Mouse (Mus musculus): ENCODE results near the gene Nmur1. TPM values are rescaled to one million over a fixed set of nuclear protein-coding genes. Genes with fewer than 3 reads are reported as not detected.

Gene Nmur1
- total and polyA plus RNA-seq, 2 experiments from 2014 or later = 0.31 TPM; not detected in 1

GRCm38 (mm10) chr1:86397621-86398020 lies 28.4 kb downstream of the Nmur1 start:
- H3K27ac ChIP-seq (ENCODE audit: low read depth) = no peak overlapping the region
- 78% methylated on average over 8 of the region's 8 CpGs for WGBS

GRCm38 (mm10) chr1:86395897-86396296 lies 30.1 kb downstream of the Nmur1 start:
- no peak overlapping the region for H3K27ac ChIP-seq (ENCODE audit: low read depth)
- DNase-seq (ENCODE audit: low spot score) (no peak), ATAC-seq (ENCODE audit: insufficient read depth, low read depth) (no peak)
- no peaks in the 10 kb centered on the region for H3K27me3 ChIP-seq (ENCODE audit: control insufficient read depth, insufficient read depth, low read length)
- no peaks in the 10 kb centered on the region for H3K36me3 ChIP-seq (replicated peaks; ENCODE audit: control insufficient read depth, insufficient read depth, low read length)
- no peaks in the 10 kb centered on the region for H3K9me3 ChIP-seq (replicated peaks; ENCODE audit: control insufficient read depth, low read length)
- H3K4me2 ChIP-seq (ENCODE audit: low read depth, low read length) = no peak overlapping the region
- no peaks in the 10 kb centered on the region; the same call in 1 of the 2 replicates for H3K4me1 ChIP-seq (ENCODE audit: control insufficient read depth, insufficient read depth)
- H3K4me3 ChIP-seq (ENCODE audit: low read depth, low read length) = no peak overlapping the region
- TF ChIP-seq EP300 (IDR thresholded peaks at IDR 0.05; ENCODE audit: low read depth) (no peak), CTCF (IDR thresholded peaks at IDR 0.05; ENCODE audit: low read depth) (no peak)
- no peak overlapping the region for H3K9ac ChIP-seq (replicated peaks; ENCODE audit: low read depth, low read length)
- 73% methylated on average over 7 of the region's 7 CpGs for WGBS

More at GRCm38 (mm10) chr1:86397621-86398020, 28.4 kb downstream of the Nmur1 start:
- Histone ChIP-seq H3K36me3 (replicated peaks; ENCODE audit: control insufficient read depth, insufficient read depth, low read length) (no peaks in the 10 kb centered on the region), H3K4me3 (ENCODE audit: low read depth, low read length) (no peak overlapping the region), H3K4me2 (ENCODE audit: low read depth, low read length) (no peak overlapping the region), H3K9me3 (replicated peaks; ENCODE audit: control insufficient read depth, low read length) (no peaks in the 10 kb centered on the region), H3K27me3 (ENCODE audit: control insufficient read depth, insufficient read depth, low read length) (no peaks in the 10 kb centered on the region), H3K4me1 (ENCODE audit: control insufficient read depth, insufficient read depth) (no peaks in the 10 kb centered on the region; the same call in 1 of the 2 replicates), H3K9ac (replicated peaks; ENCODE audit: low read depth, low read length) (no peak overlapping the region)
- ATAC-seq (ENCODE audit: insufficient read depth, low read depth) (no peak), DNase-seq (ENCODE audit: low spot score) (no peak)
- no peak for TF ChIP-seq EP300 (IDR thresholded peaks at IDR 0.05; ENCODE audit: low read depth)
- no peak for TF ChIP-seq CTCF (IDR thresholded peaks at IDR 0.05; ENCODE audit: low read depth)

- ATAC-seq (ENCODE audit: insufficient read depth, low read depth) (no peak), DNase-seq (ENCODE audit: low spot score) (no peak)
- no peak overlapping the region for H3K9ac ChIP-seq (replicated peaks; ENCODE audit: low read depth, low read length)
- H3K9me3 ChIP-seq (replicated peaks; ENCODE audit: control insufficient read depth, low read length) = no peaks in the 10 kb centered on the region
- no peak overlapping the region for H3K4me2 ChIP-seq (ENCODE audit: low read depth, low read length)
- TF ChIP-seq CTCF (IDR thresholded peaks at IDR 0.05; ENCODE audit: low read depth) (no peak), EP300 (IDR thresholded peaks at IDR 0.05; ENCODE audit: low read depth) (no peak)
- no peaks in the 10 kb centered on the region for H3K4me1 ChIP-seq (ENCODE audit: control insufficient read depth, insufficient read depth)
- H3K36me3 ChIP-seq (replicated peaks; ENCODE audit: control insufficient read depth, insufficient read depth, low read length) = no peaks in the 10 kb centered on the region
- WGBS = 69% methylated on average over 3 of the region's 3 CpGs
- H3K27me3 ChIP-seq (ENCODE audit: control insufficient read depth, insufficient read depth, low read length) = no peaks in the 10 kb centered on the region
- H3K4me3 ChIP-seq (ENCODE audit: low read depth, low read length) = no peak overlapping the region
- H3K27ac ChIP-seq (ENCODE audit: low read depth) = no peak overlapping the region
These were observed 31.8 kb downstream of the Nmur1 start for GRCm38 (mm10) chr1:86394246-86394645.

DNA sequence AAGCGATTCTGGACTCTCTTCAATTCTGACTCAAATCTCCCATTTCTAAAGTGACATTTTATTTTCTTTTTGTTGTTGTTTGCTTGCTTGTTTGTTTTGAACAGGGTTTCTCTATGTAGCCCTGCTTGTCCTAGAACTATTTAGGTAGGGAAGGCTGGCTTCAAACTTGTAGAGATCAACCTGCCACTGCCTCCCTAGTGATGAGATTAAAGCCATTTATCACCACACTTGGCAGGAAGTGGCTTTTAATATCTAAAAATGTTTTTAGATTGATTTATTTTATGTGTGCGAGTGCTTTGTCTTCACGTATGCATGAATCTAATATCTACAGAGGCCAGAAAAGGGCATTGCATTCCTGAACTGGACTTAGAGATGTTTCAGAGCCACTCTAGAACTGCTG lies 32.8 kb downstream of the Nmur1 start:
- Histone ChIP-seq H3K9ac (replicated peaks; ENCODE audit: low read depth, low read length) (no peak overlapping the region), H3K36me3 (replicated peaks; ENCODE audit: control insufficient read depth, insufficient read depth, low read length) (no peaks in the 10 kb centered on the region), H3K27me3 (ENCODE audit: control insufficient read depth, insufficient read depth, low read length) (no peaks in the 10 kb centered on the region), H3K4me2 (ENCODE audit: low read depth, low read length) (no peak overlapping the region), H3K4me1 (ENCODE audit: control insufficient read depth, insufficient read depth) (no peaks in the 10 kb centered on the region), H3K27ac (ENCODE audit: low read depth) (no peak overlapping the region), H3K4me3 (ENCODE audit: low read depth, low read length) (no peak overlapping the region), H3K9me3 (replicated peaks; ENCODE audit: control insufficient read depth, low read length) (no peaks in the 10 kb centered on the region)
- DNase-seq (ENCODE audit: low spot score) (no peak), ATAC-seq (ENCODE audit: insufficient read depth, low read depth) (no peak)
- 47% methylated on average over 3 of the region's 3 CpGs for WGBS
- TF ChIP-seq EP300 (IDR thresholded peaks at IDR 0.05; ENCODE audit: low read depth) = no peak
- no peak for TF ChIP-seq CTCF (IDR thresholded peaks at IDR 0.05; ENCODE audit: low read depth)

DNA sequence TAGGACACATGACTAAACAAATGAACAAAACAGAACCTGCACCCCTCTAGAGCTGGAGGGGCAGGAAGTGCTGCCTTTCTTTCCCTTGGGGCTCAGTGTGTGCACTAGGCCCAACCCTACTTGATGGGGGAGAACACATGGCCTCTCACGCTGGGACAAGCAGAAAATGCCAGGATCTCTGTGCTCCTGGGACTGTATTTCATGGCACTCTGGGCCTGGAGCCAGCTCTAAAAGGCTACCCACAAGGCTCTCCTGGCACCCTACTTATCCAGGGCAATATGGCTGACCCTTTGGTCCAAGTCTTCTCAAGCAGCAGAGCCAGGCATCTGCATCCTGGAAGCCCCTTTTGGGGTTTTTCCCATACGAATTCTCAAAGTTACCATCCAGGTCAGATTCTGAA lies 34.6 kb downstream of the Nmur1 start:
- Histone ChIP-seq H3K4me2 (ENCODE audit: low read depth, low read length) (no peak overlapping the region), H3K36me3 (replicated peaks; ENCODE audit: control insufficient read depth, insufficient read depth, low read length) (no peaks in the 10 kb centered on the region), H3K9ac (replicated peaks; ENCODE audit: low read depth, low read length) (no peak overlapping the region), H3K4me3 (ENCODE audit: low read depth, low read length) (no peak overlapping the region), H3K27me3 (ENCODE audit: control insufficient read depth, insufficient read depth, low read length) (no peaks in the 10 kb centered on the region), H3K27ac (ENCODE audit: low read depth) (no peak overlapping the region), H3K4me1 (ENCODE audit: control insufficient read depth, insufficient read depth) (no peaks in the 10 kb centered on the region), H3K9me3 (replicated peaks; ENCODE audit: control insufficient read depth, low read length) (no peaks in the 10 kb centered on the region)
- DNase-seq (ENCODE audit: low spot score) (no peak), ATAC-seq (ENCODE audit: insufficient read depth, low read depth) (no peak)
- WGBS = 63% methylated on average over 2 of the region's 2 CpGs
- TF ChIP-seq EP300 (IDR thresholded peaks at IDR 0.05; ENCODE audit: low read depth) (no peak), CTCF (IDR thresholded peaks at IDR 0.05; ENCODE audit: low read depth) (no peak)

GRCm38 (mm10) chr1:86389230-86389629 lies 36.8 kb downstream of the Nmur1 start:
- Histone ChIP-seq H3K4me3 (ENCODE audit: low read depth, low read length) (no peak overlapping the region), H3K36me3 (replicated peaks; ENCODE audit: control insufficient read depth, insufficient read depth, low read length) (no peaks in the 10 kb centered on the region), H3K9ac (replicated peaks; ENCODE audit: low read depth, low read length) (no peak overlapping the region), H3K4me2 (ENCODE audit: low read depth, low read length) (no peak overlapping the region), H3K9me3 (replicated peaks; ENCODE audit: control insufficient read depth, low read length) (no peaks in the 10 kb centered on the region), H3K27me3 (ENCODE audit: control insufficient read depth, insufficient read depth, low read length) (no peaks in the 10 kb centered on the region), H3K4me1 (ENCODE audit: control insufficient read depth, insufficient read depth) (no peaks in the 10 kb centered on the region), H3K27ac (ENCODE audit: low read depth) (no peak overlapping the region)
- 2% methylated on average over 11 of the region's 11 CpGs for whole genome bisulfite sequencing
- TF ChIP-seq CTCF (IDR thresholded peaks at IDR 0.05; ENCODE audit: low read depth) (peak; percentile 88), EP300 (IDR thresholded peaks at IDR 0.05; ENCODE audit: low read depth) (no peak)
- ATAC-seq (ENCODE audit: insufficient read depth, low read depth) (peak; percentile 53; the same call in 1 of the 2 replicates), DNase-seq (ENCODE audit: low spot score) (peak; percentile 59)
